Mouse (Mus musculus): ENCODE measurements around the gene Gm17490. TPM values are rescaled to one million over a fixed set of nuclear protein-coding genes. Genes with fewer than 3 reads are reported as not detected.

Gm17490 gene
- polyA plus RNA-seq, 1 experiment = not detected

- H3K79me2 ChIP-seq (ENCODE audit: control insufficient read depth, insufficient read depth) = peaks cover 36% of the 10 kb centered on the region
- TF ChIP-seq MYOD1 (IDR thresholded peaks at IDR 0.05; ENCODE audit: control insufficient read depth in 1 of 3, insufficient read length in 2 of 3, low read depth in 2 of 3) (no peak), E2F4 (IDR thresholded peaks at IDR 0.05; ENCODE audit: insufficient read depth) (no peak), REST (IDR thresholded peaks at IDR 0.05; ENCODE audit: insufficient read depth, insufficient read length) (no peak)
- H3ac ChIP-seq (ENCODE audit: control insufficient read depth, insufficient read length) = peak within 1 kb of the TSS; percentile 60
- H3K4me3 ChIP-seq = peak within 1 kb of the TSS; percentile 67
- H3K4me2 ChIP-seq (ENCODE audit: low read depth) = peak within 1 kb of the TSS; percentile 42
- peaks cover 20% of the 10 kb centered on the region for H3K36me3 ChIP-seq (ENCODE audit: control insufficient read depth, insufficient read depth)
- peaks cover 4% of the 10 kb centered on the region for H3K27me3 ChIP-seq (ENCODE audit: control insufficient read depth, insufficient read depth, insufficient read length)
Measured at GRCm38 (mm10) chr2:11604053-11604452, 22.0 kb downstream of the Gm17490 start, which contains the start of gene Rbm17. Gene Rbm17, minus strand, starts transcription at chr2:11604153.

DNA sequence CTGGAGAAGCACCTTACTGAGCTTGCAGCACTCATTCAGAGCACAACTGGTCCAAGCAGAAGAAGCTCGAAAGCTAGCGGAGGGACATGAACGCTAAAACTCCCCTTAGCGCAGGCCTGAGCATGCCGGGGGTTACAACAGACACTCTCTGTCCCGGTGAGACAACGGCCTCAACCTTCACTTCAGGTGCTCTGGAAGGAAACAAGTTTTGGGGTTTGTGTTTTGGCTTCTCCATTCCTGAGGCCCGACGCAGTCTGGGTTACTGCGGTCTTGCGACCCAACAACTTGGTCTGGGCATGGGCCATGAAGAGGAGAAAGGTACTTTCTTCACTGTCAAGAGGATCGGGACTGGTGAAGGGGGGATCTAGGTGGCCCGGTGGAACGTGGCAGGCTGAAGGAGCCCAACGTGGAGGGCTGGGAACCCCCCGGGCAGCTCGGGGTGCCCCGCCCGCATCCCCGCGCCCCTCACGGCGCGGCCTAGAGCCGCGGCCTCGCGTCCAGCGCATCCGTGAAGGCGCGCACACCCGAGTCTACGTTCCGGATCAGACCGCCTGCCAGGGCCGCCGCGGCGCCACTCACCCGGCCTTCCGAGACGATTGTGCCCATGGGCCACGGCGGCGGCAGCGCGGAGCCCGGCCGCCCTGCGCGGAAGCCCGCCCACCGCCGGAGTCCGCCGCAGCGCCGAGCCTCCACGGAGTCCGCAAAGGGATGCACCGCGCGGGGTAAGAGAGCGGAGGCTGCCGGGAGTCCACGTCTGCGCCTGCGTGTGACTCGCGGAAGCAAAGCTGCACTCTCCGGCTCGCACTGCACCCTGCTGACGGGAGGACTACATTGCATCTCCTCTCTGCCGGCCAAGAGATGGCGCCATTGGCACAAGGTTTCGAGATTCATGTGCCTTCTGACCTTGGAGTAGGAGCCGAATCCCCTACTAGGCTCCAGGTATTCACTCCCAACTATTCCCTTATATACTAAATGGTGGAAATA lies 23.3 kb downstream of the Gm17490 start:
- peaks cover 46% of the 10 kb centered on the region for H3K79me2 ChIP-seq (ENCODE audit: control insufficient read depth, insufficient read depth)
- TF ChIP-seq MYOD1 (IDR thresholded peaks at IDR 0.05; ENCODE audit: control insufficient read depth in 1 of 3, insufficient read length in 2 of 3, low read depth in 2 of 3) (peak in 1 of 3 experiments; percentile 30), MAX (IDR thresholded peaks at IDR 0.05; ENCODE audit: low read depth) (no peak), TCF12 (IDR thresholded peaks at IDR 0.05; ENCODE audit: insufficient read depth, poor library complexity, severe bottlenecking) (no peak), CEBPB (IDR thresholded peaks at IDR 0.05; ENCODE audit: insufficient read depth, poor library complexity, severe bottlenecking) (no peak), REST (IDR thresholded peaks at IDR 0.05; ENCODE audit: insufficient read depth, insufficient read length) (no peak), USF1 (IDR thresholded peaks at IDR 0.05; ENCODE audit: low read depth) (no peak), POLR2A (IDR thresholded peaks at IDR 0.05; ENCODE audit: insufficient read length, low read depth) (peak; percentile 91), SRF (IDR thresholded peaks at IDR 0.05; ENCODE audit: control insufficient read depth, insufficient read length, low read depth) (peak; percentile 75), POLR2AphosphoS2 (IDR thresholded peaks at IDR 0.05; ENCODE audit: insufficient read length, low read depth) (peak; percentile 81), MYOG (IDR thresholded peaks at IDR 0.05; ENCODE audit: control insufficient read depth in 1 of 3, insufficient read depth in 1 of 3, insufficient read length in 2 of 3, low read depth in 2 of 3) (peak in 1 of 3 experiments; percentile 52), TCF3 (IDR thresholded peaks at IDR 0.05; ENCODE audit: insufficient read length, low read depth) (no peak), E2F4 (IDR thresholded peaks at IDR 0.05; ENCODE audit: insufficient read depth) (no peak)
- H3K27me3 ChIP-seq (ENCODE audit: control insufficient read depth, insufficient read depth, insufficient read length) = no peaks in the 10 kb centered on the region
- H3K4me3 ChIP-seq = peak overlapping the region; percentile 67
- H3K36me3 ChIP-seq (ENCODE audit: control insufficient read depth, insufficient read depth) = peaks cover 31% of the 10 kb centered on the region
- H3K4me2 ChIP-seq (ENCODE audit: low read depth) = peak overlapping the region; percentile 93
- H3ac ChIP-seq (ENCODE audit: control insufficient read depth, insufficient read length) = peak overlapping the region; percentile 60

GRCm38 (mm10) chr2:11601795-11602194 lies 24.3 kb downstream of the Gm17490 start:
- peaks cover 31% of the 10 kb centered on the region for H3K36me3 ChIP-seq (ENCODE audit: control insufficient read depth, insufficient read depth)
- H3ac ChIP-seq (ENCODE audit: control insufficient read depth, insufficient read length) = no peak overlapping the region
- peaks cover 46% of the 10 kb centered on the region for H3K79me2 ChIP-seq (ENCODE audit: control insufficient read depth, insufficient read depth)
- TF ChIP-seq E2F4 (IDR thresholded peaks at IDR 0.05; ENCODE audit: insufficient read depth) (no peak), MAX (IDR thresholded peaks at IDR 0.05; ENCODE audit: low read depth) (no peak), CEBPB (IDR thresholded peaks at IDR 0.05; ENCODE audit: insufficient read depth, poor library complexity, severe bottlenecking) (no peak), TCF12 (IDR thresholded peaks at IDR 0.05; ENCODE audit: insufficient read depth, poor library complexity, severe bottlenecking) (no peak), MYOG (IDR thresholded peaks at IDR 0.05; ENCODE audit: control insufficient read depth in 1 of 3, insufficient read depth in 1 of 3, insufficient read length in 2 of 3, low read depth in 2 of 3) (no peak), REST (IDR thresholded peaks at IDR 0.05; ENCODE audit: insufficient read depth, insufficient read length) (no peak), MYOD1 (IDR thresholded peaks at IDR 0.05; ENCODE audit: control insufficient read depth in 1 of 3, insufficient read length in 2 of 3, low read depth in 2 of 3) (no peak), SRF (IDR thresholded peaks at IDR 0.05; ENCODE audit: control insufficient read depth, insufficient read length, low read depth) (no peak), USF1 (IDR thresholded peaks at IDR 0.05; ENCODE audit: low read depth) (no peak), POLR2AphosphoS2 (IDR thresholded peaks at IDR 0.05; ENCODE audit: insufficient read length, low read depth) (no peak), POLR2A (IDR thresholded peaks at IDR 0.05; ENCODE audit: insufficient read length, low read depth) (no peak), TCF3 (IDR thresholded peaks at IDR 0.05; ENCODE audit: insufficient read length, low read depth) (no peak)
- peak overlapping the region; percentile 93 for H3K4me2 ChIP-seq (ENCODE audit: low read depth)
- no peaks in the 10 kb centered on the region for H3K27me3 ChIP-seq (ENCODE audit: control insufficient read depth, insufficient read depth, insufficient read length)
- H3K4me3 ChIP-seq = peak overlapping the region; percentile 67

DNA sequence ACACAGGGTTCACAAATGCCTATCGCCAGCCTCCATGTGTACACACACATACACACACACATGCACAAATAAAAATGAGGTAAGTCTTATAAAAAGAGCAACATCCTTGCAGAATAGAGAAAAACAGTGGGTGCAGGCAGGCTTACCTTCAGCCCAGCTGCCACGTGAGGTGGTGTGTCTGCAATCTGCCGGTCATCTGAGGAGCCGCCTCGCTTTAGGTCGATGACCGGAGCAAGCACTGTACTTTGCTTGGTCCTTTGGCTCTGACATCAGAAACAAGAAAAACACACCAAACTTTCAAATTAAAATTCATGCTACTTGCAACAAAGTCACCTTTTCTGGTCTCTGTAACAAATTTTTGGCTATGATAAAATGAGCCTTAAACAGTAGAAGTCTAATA lies 28.2 kb downstream of the Gm17490 start:
- H3K4me3 ChIP-seq = no peak overlapping the region
- H3K27me3 ChIP-seq (ENCODE audit: control insufficient read depth, insufficient read depth, insufficient read length) = no peaks in the 10 kb centered on the region
- no peak overlapping the region for H3K4me2 ChIP-seq (ENCODE audit: low read depth)
- H3ac ChIP-seq (ENCODE audit: control insufficient read depth, insufficient read length) = no peak overlapping the region
- no peak for TF ChIP-seq POLR2A (IDR thresholded peaks at IDR 0.05; ENCODE audit: insufficient read length, low read depth)
- no peak for TF ChIP-seq MYOG (IDR thresholded peaks at IDR 0.05; ENCODE audit: control insufficient read depth in 1 of 3, insufficient read depth in 1 of 3, insufficient read length in 2 of 3, low read depth in 2 of 3)
- no peak for TF ChIP-seq POLR2AphosphoS2 (IDR thresholded peaks at IDR 0.05; ENCODE audit: insufficient read length, low read depth)
- TF ChIP-seq SRF (IDR thresholded peaks at IDR 0.05; ENCODE audit: control insufficient read depth, insufficient read length, low read depth) = no peak
- TF ChIP-seq REST (IDR thresholded peaks at IDR 0.05; ENCODE audit: insufficient read depth, insufficient read length) = no peak
- no peak for TF ChIP-seq TCF3 (IDR thresholded peaks at IDR 0.05; ENCODE audit: insufficient read length, low read depth)
- no peak for TF ChIP-seq MYOD1 (IDR thresholded peaks at IDR 0.05; ENCODE audit: control insufficient read depth in 1 of 3, insufficient read length in 2 of 3, low read depth in 2 of 3)
- TF ChIP-seq E2F4 (IDR thresholded peaks at IDR 0.05; ENCODE audit: insufficient read depth) = no peak
- no peak for TF ChIP-seq CEBPB (IDR thresholded peaks at IDR 0.05; ENCODE audit: insufficient read depth, poor library complexity, severe bottlenecking)
- no peak for TF ChIP-seq MAX (IDR thresholded peaks at IDR 0.05; ENCODE audit: low read depth)
- no peak for TF ChIP-seq USF1 (IDR thresholded peaks at IDR 0.05; ENCODE audit: low read depth)
- H3K36me3 ChIP-seq (ENCODE audit: control insufficient read depth, insufficient read depth) = peaks cover 43% of the 10 kb centered on the region
- H3K79me2 ChIP-seq (ENCODE audit: control insufficient read depth, insufficient read depth) = peaks cover 46% of the 10 kb centered on the region
